ENCODE assay signal across 8 mouse cellular contexts in the genomic region with DNA sequence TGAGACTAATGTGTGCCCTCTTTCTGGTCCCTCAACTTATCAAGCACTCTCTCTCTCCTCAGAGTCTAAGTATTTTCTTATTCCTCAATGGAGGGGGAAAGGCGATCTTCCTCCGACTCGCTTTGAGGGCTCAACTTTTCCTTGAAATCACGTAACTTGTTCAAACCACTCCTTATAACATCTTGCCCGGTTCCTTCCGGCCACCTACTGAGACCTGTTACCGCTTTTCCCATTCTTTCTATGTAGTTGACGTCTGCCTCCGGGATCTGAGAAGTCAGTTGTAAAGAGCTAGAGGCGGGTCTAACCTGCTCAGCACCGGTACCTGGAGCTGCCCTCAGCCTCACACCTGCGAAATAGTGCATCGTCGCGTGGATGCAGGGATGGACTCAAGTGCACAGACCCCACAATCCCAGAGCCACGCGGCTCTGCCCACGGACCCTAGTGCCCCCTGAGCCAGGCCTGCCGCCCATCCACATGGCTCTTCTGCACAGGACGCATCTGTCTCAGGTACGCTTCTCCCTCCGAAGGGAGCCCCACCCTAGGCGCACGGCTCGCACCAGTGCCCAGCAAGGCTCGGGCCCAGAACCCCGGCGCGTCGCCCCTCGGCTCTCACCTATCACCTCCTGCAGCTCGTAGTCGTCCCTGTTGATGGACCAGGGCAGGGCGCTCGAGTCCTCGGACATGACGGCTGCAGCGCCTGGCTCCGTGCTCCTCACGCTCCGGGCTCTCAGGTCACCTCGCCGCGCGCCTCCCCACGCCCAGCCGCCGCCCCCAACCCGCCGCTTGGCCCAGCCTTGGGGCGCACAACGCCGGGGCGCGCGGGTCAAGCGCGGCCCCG. TPM values are rescaled to one million over a fixed set of nuclear protein-coding genes. Genes with fewer than 3 reads are reported as not detected.
A peak's percentile ranks its signal among the peaks of the same experiment; 100 is the strongest.
DNase-seq lines count a peak whose midpoint lies in the region; ATAC-seq and TF ChIP-seq lines count a peak whose summit lies in the region.

No protein-coding gene starts in this region.

- ATAC-seq in hindbrain, embryonic 12.5 days (ENCODE audit: low FRiP score), result peak; percentile 54
- no peak; the same call in 1 of the 2 replicates for ATAC-seq in stomach, postnatal 0 days (ENCODE audit: low FRiP score, low TSS enrichment)

- H3K4me3 ChIP-seq in thymus, adult 2 months (ENCODE audit: control insufficient read depth, insufficient read depth, low read length), result peak overlapping the region; percentile 52
- peak overlapping the region; percentile 95 for H3K4me3 ChIP-seq in hindbrain, embryonic 12.5 days
- H3K4me3 ChIP-seq in macrophage (ENCODE audit: inconsistent target), result peak overlapping the region; percentile 69
- peak overlapping the region; percentile 84 for H3K4me3 ChIP-seq in stomach, postnatal 0 days (ENCODE audit: low read depth, low read length)

- H3K4me2 ChIP-seq in hindbrain, embryonic 12.5 days (replicated peaks), result peak overlapping the region; percentile 99
- peak overlapping the region; percentile 89 for H3K4me2 ChIP-seq in stomach, postnatal 0 days (replicated peaks; ENCODE audit: low read depth)

- H3K27me3 ChIP-seq in thymus, adult 2 months (ENCODE audit: control insufficient read depth, insufficient read depth, low read length), result no peaks in the 10 kb centered on the region
- no peaks in the 10 kb centered on the region for H3K27me3 ChIP-seq in hindbrain, embryonic 12.5 days
- no peaks in the 10 kb centered on the region for H3K27me3 ChIP-seq in stomach, postnatal 0 days (ENCODE audit: control insufficient read depth, insufficient read depth, low read length)

- TF ChIP-seq POLR2A in thymus, adult 2 months (IDR thresholded peaks at IDR 0.05; ENCODE audit: control insufficient read depth, extremely low read depth, insufficient read depth, low read length, poor library complexity), result no peak

- no peak overlapping the region for H3K27ac ChIP-seq in thymus, adult 2 months (ENCODE audit: control insufficient read depth, insufficient read depth, low read length)
- H3K27ac ChIP-seq in hindbrain, embryonic 12.5 days, result peak overlapping the region; percentile 92
- H3K27ac ChIP-seq in macrophage, result no peak overlapping the region
- peak overlapping the region; percentile 93 for H3K27ac ChIP-seq in stomach, postnatal 0 days (replicated peaks)

- H3K9ac ChIP-seq in hindbrain, embryonic 12.5 days, result peak overlapping the region; percentile 89
- H3K9ac ChIP-seq in stomach, postnatal 0 days (ENCODE audit: low read length), result peak overlapping the region; percentile 82

- TF ChIP-seq CTCF in thymus, adult 2 months (IDR thresholded peaks at IDR 0.05; ENCODE audit: borderline replicate concordance, control insufficient read depth, extremely low read depth, insufficient read depth, low read length, poor library complexity), result no peak
- no peak for TF ChIP-seq CTCF in stomach, postnatal 0 days (IDR thresholded peaks at IDR 0.05; ENCODE audit: low read depth)

- H3K9me3 ChIP-seq in hindbrain, embryonic 12.5 days (replicated peaks), result no peaks in the 10 kb centered on the region
- no peaks in the 10 kb centered on the region for H3K9me3 ChIP-seq in stomach, postnatal 0 days (ENCODE audit: control insufficient read depth, low read length)

- H3K4me1 ChIP-seq in thymus, adult 2 months (replicated peaks; ENCODE audit: control insufficient read depth, insufficient read depth, low read length), result peaks cover 9% of the 10 kb centered on the region
- peaks cover 18% of the 10 kb centered on the region for H3K4me1 ChIP-seq in hindbrain, embryonic 12.5 days
- H3K4me1 ChIP-seq in stomach, postnatal 0 days (replicated peaks; ENCODE audit: control insufficient read depth, insufficient read depth), result no peaks in the 10 kb centered on the region; the same call in 1 of the 2 replicates

- under 1% methylated on average over 59 of the region's 59 CpGs for WGBS in thymus, adult 2 months
- under 1% methylated on average over 59 of the region's 59 CpGs for WGBS in hindbrain, embryonic 12.5 days
- WGBS in macrophage (ENCODE audit: missing documents), result under 1% methylated on average over 57 of the region's 59 CpGs
- 0% methylated on average over 49 of the region's 59 CpGs for WGBS in stomach, postnatal 0 days

- H3K79me2 ChIP-seq in macrophage (ENCODE audit: inconsistent target), result peaks cover 53% of the 10 kb centered on the region

- no peak for TF ChIP-seq EP300 in stomach, postnatal 0 days (optimal IDR thresholded peaks at IDR 0.05)

- peak; percentile 21 for DNase-seq in adrenal gland, postnatal 10 days
- no peak for DNase-seq in adrenal gland, postnatal 25 days
- DNase-seq in thymus, adult 2 months, result no peak
- DNase-seq in thymus, adult 18-20 months, result no peak
- DNase-seq in stomach, postnatal 0 days (ENCODE audit: low spot score), result no peak
- no peak for DNase-seq in MN1 (ENCODE audit: low spot score)

- no peaks in the 10 kb centered on the region for H3K36me3 ChIP-seq in thymus, adult 2 months (ENCODE audit: control insufficient read depth, insufficient read depth, low read length)
- H3K36me3 ChIP-seq in hindbrain, embryonic 12.5 days, result 0 out of 2 replicates have a peak, but pooled peaks cover 3% of the 10 kb centered on the region
- H3K36me3 ChIP-seq in macrophage (ENCODE audit: inconsistent target), result no peaks in the 10 kb centered on the region
- H3K36me3 ChIP-seq in stomach, postnatal 0 days (ENCODE audit: control insufficient read depth, insufficient read depth, low read length), result no peaks in the 10 kb centered on the region

RNA-seq across cellular contexts. Expression of a gene that starts 0.6 kb away (rescaled TPM):
- total RNA-seq in adrenal gland, postnatal 10 days (2021), result 10 to 100 TPM; 34.6 to 35.2 TPM
- total RNA-seq in adrenal gland, postnatal 25 days (2021), result 33.7 and 37.5 TPM in 2 replicates
- polyA plus RNA-seq in thymus, adult 2 months (2012; rRNA removed), result 24.5 and 25.3 TPM in 2 replicates
- polyA plus RNA-seq in hindbrain, embryonic 12.5 days (2016; fragmentation: Nextera tagmentation; extraction: Ambion mirVana), result 18.9 and 19.6 TPM in 2 replicates
- total RNA-seq in macrophage (2018; cell fraction: chromatin; rRNA removed), result 10 to 100 TPM; 41.0 to 96.7 (median 68.0) TPM
- total RNA-seq in macrophage (2018; cell fraction: cytosol; rRNA removed), result 10 to 100 TPM; 17.4 to 27.4 (median 23.1) TPM
- 10 to 100 TPM; 35.2 to 86.1 (median 45.8) TPM for total RNA-seq in macrophage (2018; cell fraction: nucleus; rRNA removed)
- polyA plus RNA-seq in macrophage (2018), result 16.4 to 22.2 TPM (median 20.9 TPM) in 3 replicates
- polyA plus RNA-seq in stomach, postnatal 0 days (2015; fragmentation: Nextera tagmentation; extraction: Ambion mirVana), result 8.7 and 9.7 TPM in 2 replicates

RNA-seq across cellular contexts. Expression of a gene that starts 17.9 kb away (rescaled TPM):
- total RNA-seq in adrenal gland, postnatal 10 days (2021), result 100 to 1,000 TPM; 113 to 126 TPM
- 99.0 and 138 TPM in 2 replicates for total RNA-seq in adrenal gland, postnatal 25 days (2021)
- polyA plus RNA-seq in thymus, adult 2 months (2012; rRNA removed), result 193 and 212 TPM in 2 replicates
- polyA plus RNA-seq in hindbrain, embryonic 12.5 days (2016; fragmentation: Nextera tagmentation; extraction: Ambion mirVana), result 82.4 and 87.1 TPM in 2 replicates
- total RNA-seq in macrophage (2018; cell fraction: chromatin; rRNA removed), result 100 to 1,000 TPM in 22 of 26 experiments, 10 to 100 TPM in 4; 50.8 to 289 (median 175) TPM
- total RNA-seq in macrophage (2018; cell fraction: cytosol; rRNA removed), result 10 to 100 TPM; 44.7 to 97.3 (median 64.8) TPM
- 100 to 1,000 TPM in 16 of 26 experiments, 10 to 100 TPM in 10; 37.9 to 192 (median 118) TPM for total RNA-seq in macrophage (2018; cell fraction: nucleus; rRNA removed)
- polyA plus RNA-seq in macrophage (2018), result 27.8 to 102 TPM (median 60.2 TPM) in 3 replicates
- polyA plus RNA-seq in stomach, postnatal 0 days (2015; fragmentation: Nextera tagmentation; extraction: Ambion mirVana), result 181 and 193 TPM in 2 replicates

RNA-seq across cellular contexts. Expression of a gene that starts 19.6 kb away (rescaled TPM):
- total RNA-seq in adrenal gland, postnatal 10 days (2021), result 10 to 100 TPM; 24.4 to 26.7 TPM
- total RNA-seq in adrenal gland, postnatal 25 days (2021), result 23.7 and 32.1 TPM in 2 replicates
- polyA plus RNA-seq in thymus, adult 2 months (2012; rRNA removed), result 29.1 and 30.8 TPM in 2 replicates
- polyA plus RNA-seq in hindbrain, embryonic 12.5 days (2016; fragmentation: Nextera tagmentation; extraction: Ambion mirVana), result 6.3 and 7.6 TPM in 2 replicates
- total RNA-seq in macrophage (2018; cell fraction: chromatin; rRNA removed), result 100 to 1,000 TPM in 4 of 26 experiments, 10 to 100 TPM in 22; 26.6 to 127 (median 65.0) TPM
- total RNA-seq in macrophage (2018; cell fraction: cytosol; rRNA removed), result 100 to 1,000 TPM in 18 of 26 experiments, 10 to 100 TPM in 8; 74.1 to 201 (median 150) TPM
- total RNA-seq in macrophage (2018; cell fraction: nucleus; rRNA removed), result 100 to 1,000 TPM in 17 of 26 experiments, 10 to 100 TPM in 9; 46.3 to 199 (median 114) TPM
- 43.1 to 84.4 TPM (median 77.6 TPM) in 3 replicates for polyA plus RNA-seq in macrophage (2018)
- 40.8 and 41.5 TPM in 2 replicates for polyA plus RNA-seq in stomach, postnatal 0 days (2015; fragmentation: Nextera tagmentation; extraction: Ambion mirVana)

RNA-seq across cellular contexts. Expression of a gene that starts 35.6 kb away (rescaled TPM):
- 10 to 100 TPM in 1 of 2 experiments, 1 to 10 TPM in 1; 6.6 to 14.2 TPM for total RNA-seq in adrenal gland, postnatal 10 days (2021)
- total RNA-seq in adrenal gland, postnatal 25 days (2021), result 1.3 and 2.6 TPM in 2 replicates
- 3.3 and 5.3 TPM in 2 replicates for polyA plus RNA-seq in thymus, adult 2 months (2012; rRNA removed)
- 4.7 and 4.9 TPM in 2 replicates for polyA plus RNA-seq in hindbrain, embryonic 12.5 days (2016; fragmentation: Nextera tagmentation; extraction: Ambion mirVana)
- 10 to 100 TPM in 6 of 26 experiments, 1 to 10 TPM in 20; 1.8 to 18.2 (median 7.4) TPM for total RNA-seq in macrophage (2018; cell fraction: chromatin; rRNA removed)
- total RNA-seq in macrophage (2018; cell fraction: cytosol; rRNA removed), result 1 to 10 TPM; 1.3 to 4.4 (median 2.4) TPM
- 10 to 100 TPM in 1 of 26 experiments, 1 to 10 TPM in 25; 1.1 to 14.8 (median 4.4) TPM for total RNA-seq in macrophage (2018; cell fraction: nucleus; rRNA removed)
- 3.0 to 5.5 TPM (median 3.1 TPM) in 3 replicates for polyA plus RNA-seq in macrophage (2018)
- polyA plus RNA-seq in stomach, postnatal 0 days (2015; fragmentation: Nextera tagmentation; extraction: Ambion mirVana), result 3.2 and 5.7 TPM in 2 replicates

RNA-seq across cellular contexts. Expression of a gene that starts 43.7 kb away (rescaled TPM):
- under 1 TPM in 1 of 2 experiments, not detected in 1; 0.42 TPM for total RNA-seq in adrenal gland, postnatal 10 days (2021)
- total RNA-seq in adrenal gland, postnatal 25 days (2021), result not detected in 2 replicates
- polyA plus RNA-seq in thymus, adult 2 months (2012; rRNA removed), result 0.16 and 0.17 TPM in 2 replicates
- not detected in 2 replicates for polyA plus RNA-seq in hindbrain, embryonic 12.5 days (2016; fragmentation: Nextera tagmentation; extraction: Ambion mirVana)
- not detected for total RNA-seq in macrophage (2018; cell fraction: chromatin; rRNA removed)
- not detected for total RNA-seq in macrophage (2018; cell fraction: cytosol; rRNA removed)
- total RNA-seq in macrophage (2018; cell fraction: nucleus; rRNA removed), result not detected
- polyA plus RNA-seq in macrophage (2018), result not detected in 3 replicates
- not detected in 2 replicates for polyA plus RNA-seq in stomach, postnatal 0 days (2015; fragmentation: Nextera tagmentation; extraction: Ambion mirVana)

Comparison
In these comparisons a context has a peak if more than half of its experiments do, and no peak if none do; other contexts are left out.
1. H3K27ac ChIP-seq: peak in hindbrain, embryonic 12.5 days (single experiment) and stomach, postnatal 0 days (single experiment); none in thymus, adult 2 months (single experiment) and macrophage (single experiment).
2. Peak in every context shown above with its lines, with median percentiles within 50 percentile points of each other: H3K4me3 ChIP-seq.